9 mouse cellular contexts compared by ENCODE assay signal in genomic region chr1:170554235-170554938, GRCm38 (mm10). TPM values are rescaled to one million over a fixed set of nuclear protein-coding genes. Genes with fewer than 3 reads are reported as not detected.
A peak's percentile ranks its signal among the peaks of the same experiment; 100 is the strongest.
DNase-seq lines count a peak whose midpoint lies in the region; ATAC-seq and TF ChIP-seq lines count a peak whose summit lies in the region.
"Had no signal": no experiment of that assay in that cellular context is flagged by ENCODE, and none has a peak within 500 bp of the region (broad histone marks: within the 10 kb centered on the region; RNA-seq: fewer than 3 reads in every experiment).

No protein-coding gene starts in this region.

- DNase-seq in heart, postnatal 4 days: no peak
- DNase-seq in lung, postnatal 0 days (ENCODE audit: low spot score): peak; percentile 40
- no peak for DNase-seq in lung, postnatal 25 days (ENCODE audit: low spot score)
- no peak for DNase-seq in stomach, postnatal 0 days (ENCODE audit: low spot score)
- no peak for DNase-seq in B cell, adult 2 months

- WGBS in heart, embryonic 12.5 days: 79% methylated on average over 4 of the region's 4 CpGs
- 94% methylated on average over 4 of the region's 4 CpGs for WGBS in lung, postnatal 0 days
- WGBS in heart, embryonic 15.5 days: 77% methylated on average over 4 of the region's 4 CpGs
- WGBS in stomach, postnatal 0 days: 93% methylated on average over 4 of the region's 4 CpGs

- peak; percentile 49; the same call in 1 of the 2 replicates for ATAC-seq in heart, embryonic 12.5 days (ENCODE audit: insufficient number of reproducible peaks, low FRiP score)
- peak; percentile 51 for ATAC-seq in lung, postnatal 0 days
- ATAC-seq in heart, embryonic 15.5 days (replicated peaks; ENCODE audit: insufficient number of reproducible peaks, insufficient read depth, low FRiP score, low read depth): peak; percentile 40; the same call in 1 of the 2 replicates
- peak; percentile 76 for ATAC-seq in stomach, postnatal 0 days (ENCODE audit: low FRiP score, low TSS enrichment)
- ATAC-seq: midbrain, embryonic 13.5 days had no signal

- no peak for TF ChIP-seq CTCF in lung, postnatal 0 days (IDR thresholded peaks at IDR 0.05)
- no peak for TF ChIP-seq CTCF in stomach, postnatal 0 days (IDR thresholded peaks at IDR 0.05; ENCODE audit: low read depth)

- H3K36me3 ChIP-seq in heart, embryonic 12.5 days: peaks cover 3% of the 10 kb centered on the region; the same call in 1 of the 2 replicates
- H3K36me3 ChIP-seq in lung, postnatal 0 days (ENCODE audit: insufficient read depth, low read length): no peaks in the 10 kb centered on the region
- no peaks in the 10 kb centered on the region for H3K36me3 ChIP-seq in heart, embryonic 15.5 days
- no peaks in the 10 kb centered on the region for H3K36me3 ChIP-seq in stomach, postnatal 0 days (ENCODE audit: control insufficient read depth, insufficient read depth, low read length)
- H3K36me3 ChIP-seq: midbrain, embryonic 13.5 days had no signal

- H3K27ac ChIP-seq in heart, embryonic 12.5 days (ENCODE audit: poor library complexity, severe bottlenecking): peak overlapping the region; percentile 24
- no peak overlapping the region for H3K27ac ChIP-seq in lung, postnatal 0 days (ENCODE audit: low read length)
- peak overlapping the region; percentile 64 for H3K27ac ChIP-seq in heart, embryonic 15.5 days
- no peak overlapping the region for H3K27ac ChIP-seq in stomach, postnatal 0 days (replicated peaks)
- H3K27ac ChIP-seq: hindbrain, embryonic 10.5 days; midbrain, embryonic 13.5 days had no signal

- H3K9me3 ChIP-seq in heart, embryonic 12.5 days (replicated peaks): no peaks in the 10 kb centered on the region
- H3K9me3 ChIP-seq in lung, postnatal 0 days (ENCODE audit: low read length): no peaks in the 10 kb centered on the region
- H3K9me3 ChIP-seq in heart, embryonic 15.5 days (replicated peaks): no peaks in the 10 kb centered on the region
- no peaks in the 10 kb centered on the region for H3K9me3 ChIP-seq in stomach, postnatal 0 days (ENCODE audit: control insufficient read depth, low read length)
- H3K9me3 ChIP-seq: midbrain, embryonic 13.5 days had no signal

- H3K27me3 ChIP-seq in heart, embryonic 12.5 days (replicated peaks): no peaks in the 10 kb centered on the region
- H3K27me3 ChIP-seq in lung, postnatal 0 days (replicated peaks; ENCODE audit: insufficient read depth, low read length): no peaks in the 10 kb centered on the region
- H3K27me3 ChIP-seq in heart, embryonic 15.5 days: no peaks in the 10 kb centered on the region
- H3K27me3 ChIP-seq in stomach, postnatal 0 days (ENCODE audit: control insufficient read depth, insufficient read depth, low read length): no peaks in the 10 kb centered on the region
- H3K27me3 ChIP-seq: midbrain, embryonic 13.5 days had no signal

- no peak for TF ChIP-seq EP300 in lung, postnatal 0 days (IDR thresholded peaks at IDR 0.05)
- TF ChIP-seq EP300 in stomach, postnatal 0 days (optimal IDR thresholded peaks at IDR 0.05): no peak

- peaks cover 44% of the 10 kb centered on the region for H3K4me1 ChIP-seq in heart, embryonic 12.5 days (replicated peaks)
- H3K4me1 ChIP-seq in lung, postnatal 0 days (ENCODE audit: insufficient read depth, low read depth, low read length): peaks cover 4% of the 10 kb centered on the region; the same call in 1 of the 2 replicates
- H3K4me1 ChIP-seq in heart, embryonic 15.5 days (replicated peaks): peaks cover 45% of the 10 kb centered on the region
- no peaks in the 10 kb centered on the region for H3K4me1 ChIP-seq in stomach, postnatal 0 days (replicated peaks; ENCODE audit: control insufficient read depth, insufficient read depth)
- H3K4me1 ChIP-seq: midbrain, embryonic 13.5 days had no signal

- H3K4me2 ChIP-seq in heart, embryonic 12.5 days: no peak overlapping the region
- no peak overlapping the region for H3K4me2 ChIP-seq in lung, postnatal 0 days (replicated peaks; ENCODE audit: low read depth, low read length)
- H3K4me2 ChIP-seq in heart, embryonic 15.5 days: no peak overlapping the region
- H3K4me2 ChIP-seq in stomach, postnatal 0 days (replicated peaks; ENCODE audit: low read depth): no peak overlapping the region
- H3K4me2 ChIP-seq: midbrain, embryonic 13.5 days had no signal

- no peak overlapping the region for H3K4me3 ChIP-seq in heart, embryonic 12.5 days
- H3K4me3 ChIP-seq in lung, postnatal 0 days (ENCODE audit: low read depth, low read length): no peak overlapping the region
- no peak overlapping the region for H3K4me3 ChIP-seq in heart, embryonic 15.5 days
- H3K4me3 ChIP-seq in stomach, postnatal 0 days (ENCODE audit: low read depth, low read length): no peak overlapping the region
- H3K4me3 ChIP-seq: hindbrain, embryonic 10.5 days; midbrain, embryonic 13.5 days had no signal

- no peak overlapping the region for H3K9ac ChIP-seq in heart, embryonic 12.5 days
- no peak overlapping the region for H3K9ac ChIP-seq in lung, postnatal 0 days (replicated peaks; ENCODE audit: low read depth)
- no peak overlapping the region for H3K9ac ChIP-seq in heart, embryonic 15.5 days
- H3K9ac ChIP-seq in stomach, postnatal 0 days (ENCODE audit: low read length): no peak overlapping the region
- H3K9ac ChIP-seq: midbrain, embryonic 13.5 days had no signal

RNA-seq across cellular contexts. Expression of gene Nos1ap, which starts 35.3 kb away (rescaled TPM):
- 25.9 and 26.0 TPM in 2 replicates for polyA plus RNA-seq in heart, embryonic 12.5 days (2016; fragmentation: Nextera tagmentation; extraction: Ambion mirVana)
- 10 to 100 TPM; 19.9 to 20.0 TPM for total RNA-seq in heart, postnatal 4 days (2021)
- polyA plus RNA-seq in lung, postnatal 0 days (2015; fragmentation: Nextera tagmentation; extraction: Ambion mirVana): 8.0 and 9.9 TPM in 2 replicates
- 13.7 and 16.4 TPM in 2 replicates for polyA plus RNA-seq in heart, embryonic 15.5 days (2015; fragmentation: Nextera tagmentation; extraction: Ambion mirVana)
- polyA plus RNA-seq in stomach, postnatal 0 days (2015; fragmentation: Nextera tagmentation; extraction: Ambion mirVana): 6.8 and 8.0 TPM in 2 replicates

Comparison
In these comparisons a context has a peak if more than half of its experiments do, and no peak if none do; other contexts are left out.
1. H3K27ac ChIP-seq: peak in heart, embryonic 12.5 days (single experiment) and heart, embryonic 15.5 days (single experiment); none in lung, postnatal 0 days (single experiment) and stomach, postnatal 0 days (single experiment).
2. Peak in every context shown above with its lines, with median percentiles within 50 percentile points of each other: ATAC-seq.